Mouse (Mus musculus) olfactory bulb, adult 2 months (tissue): ENCODE measurements around the gene Bdh1. TPM values are rescaled to one million over a fixed set of nuclear protein-coding genes. Genes with fewer than 3 reads are reported as not detected.

Experiments used
- H3K27ac ChIP-seq: fragments of 200-500 bp; 2 replicates; pipeline ENCODE4 v1.5.1; 2012; ENCODE audit warnings: low read depth, low read length; ENCODE audit not compliant: insufficient read depth
- H3K4me1 ChIP-seq: fragments of 200-500 bp; 2 replicates; pipeline ENCODE4 v1.6.1; 2012; ENCODE audit warnings: low read length; ENCODE audit not compliant: control insufficient read depth, insufficient read depth
- H3K4me3 ChIP-seq: fragments of 200-500 bp; 2 replicates; pipeline ENCODE4 v1.5.1; 2012; ENCODE audit warnings: mild to moderate bottlenecking, low read depth, low read length, moderate library complexity; ENCODE audit not compliant: insufficient read depth
- CTCF ChIP-seq: fragments of 200-500 bp; IDR thresholded peaks from 2 replicates; pipeline ENCODE4 v1.5.1; 2012; ENCODE audit warnings: low read depth, mild to moderate bottlenecking, low read length, moderate library complexity; ENCODE audit not compliant: insufficient read depth
- POLR2A ChIP-seq: fragments of 200-500 bp; IDR thresholded peaks from 2 replicates; pipeline ENCODE4 v1.6.1; 2012; ENCODE audit warnings: mild to moderate bottlenecking, low read depth, low read length, moderate library complexity; ENCODE audit not compliant: insufficient read depth
- WGBS: fragments of 180-500 bp; shearing (Covaris S2); methylation state at CpG from one replicate; pipeline ENCODE4 v1.1.7; 2018; 5-methylcytosine and 5-hydroxymethylcytosine counted together
- polyA plus RNA-seq: library from polyadenylated mRNA; stranded (reverse); fragments of >200 nt; gene quantifications from 2 replicates; pipeline ENCODE4 v1.2.4, GENCODE M21; 2012; ENCODE audit warnings: low replicate concordance; ENCODE audit not compliant: missing spikeins, insufficient read depth, insufficient read length

Gene Bdh1
- polyA plus RNA-seq, 1 experiment, result not detected

- WGBS, result 90% methylated on average over 5 of the region's 5 CpGs
- no peak overlapping the region for H3K4me3 ChIP-seq
- no peak for TF ChIP-seq POLR2A
- no peak for TF ChIP-seq CTCF
- H3K27ac ChIP-seq, result no peak overlapping the region
- peaks cover 3% of the 10 kb centered on the region; the same call in 1 of the 2 replicates for H3K4me1 ChIP-seq
These were observed 17.4 kb downstream of the Bdh1 start for GRCm38 (mm10) chr16:31439529-31439928.

GRCm38 (mm10) chr16:31440046-31440445 lies 18.0 kb downstream of the Bdh1 start:
- WGBS, result 100% methylated on average over 1 of the region's 1 CpGs
- Histone ChIP-seq H3K4me3 (no peak overlapping the region), H3K4me1 (peaks cover 3% of the 10 kb centered on the region; the same call in 1 of the 2 replicates), H3K27ac (no peak overlapping the region)
- no peak for TF ChIP-seq CTCF
- no peak for TF ChIP-seq POLR2A

- TF ChIP-seq CTCF, result no peak
- TF ChIP-seq POLR2A, result no peak
- no peaks in the 10 kb centered on the region; the same call in 1 of the 2 replicates for H3K4me1 ChIP-seq
- 88% methylated on average over 6 of the region's 6 CpGs for WGBS
- H3K4me3 ChIP-seq, result no peak overlapping the region
- no peak overlapping the region for H3K27ac ChIP-seq
These were observed 22.4 kb downstream of the Bdh1 start for GRCm38 (mm10) chr16:31444521-31444920.

GRCm38 (mm10) chr16:31446067-31446853 lies 24.2 kb downstream of the Bdh1 start:
- Histone ChIP-seq H3K4me1 (peaks cover 8% of the 10 kb centered on the region), H3K4me3 (no peak overlapping the region), H3K27ac (no peak overlapping the region)
- WGBS, result 69% methylated on average over 15 of the region's 15 CpGs
- TF ChIP-seq CTCF, result no peak
- no peak for TF ChIP-seq POLR2A

- no peak overlapping the region for H3K4me3 ChIP-seq
- no peak for TF ChIP-seq CTCF
- TF ChIP-seq POLR2A, result no peak
- no peak overlapping the region for H3K27ac ChIP-seq
- H3K4me1 ChIP-seq, result peaks cover 15% of the 10 kb centered on the region
- 66% methylated on average over 4 of the region's 4 CpGs for WGBS
These were observed 27.9 kb downstream of the Bdh1 start for GRCm38 (mm10) chr16:31449973-31450372.

- Histone ChIP-seq H3K27ac (no peak overlapping the region), H3K4me1 (peaks cover 15% of the 10 kb centered on the region), H3K4me3 (no peak overlapping the region)
- WGBS, result 79% methylated on average over 3 of the region's 3 CpGs
- TF ChIP-seq POLR2A (no peak), CTCF (no peak)
These were observed 29.2 kb downstream of the Bdh1 start for GRCm38 (mm10) chr16:31451235-31451634.

- H3K4me3 ChIP-seq, result no peak overlapping the region
- TF ChIP-seq POLR2A (no peak), CTCF (no peak)
- peaks cover 15% of the 10 kb centered on the region for H3K4me1 ChIP-seq
- H3K27ac ChIP-seq, result no peak overlapping the region
- WGBS, result 59% methylated on average over 6 of the region's 7 CpGs
These were observed 30.4 kb downstream of the Bdh1 start for GRCm38 (mm10) chr16:31452467-31452866.

GRCm38 (mm10) chr16:31454013-31454412 lies 31.9 kb downstream of the Bdh1 start:
- no peak overlapping the region for H3K27ac ChIP-seq
- TF ChIP-seq CTCF, result no peak
- no peak for TF ChIP-seq POLR2A
- 78% methylated on average over 4 of the region's 4 CpGs for WGBS
- no peak overlapping the region for H3K4me3 ChIP-seq
- peaks cover 15% of the 10 kb centered on the region for H3K4me1 ChIP-seq

- H3K4me1 ChIP-seq, result peaks cover 11% of the 10 kb centered on the region
- H3K27ac ChIP-seq, result no peak overlapping the region
- no peak overlapping the region for H3K4me3 ChIP-seq
- no peak for TF ChIP-seq POLR2A
- TF ChIP-seq CTCF, result no peak
- 79% methylated on average over 21 of the region's 21 CpGs for WGBS
These were observed 33.4 kb downstream of the Bdh1 start for GRCm38 (mm10) chr16:31455276-31456045.
